Mouse (Mus musculus): Measurements from ENCODE around the gene Rcor3. TPM values are rescaled to one million over a fixed set of nuclear protein-coding genes. Genes with fewer than 3 reads are reported as not detected.

Rcor3 gene
- total and polyA plus RNA-seq, 3 experiments = 1.5 to 3.9 (median 3.1) TPM

DNA sequence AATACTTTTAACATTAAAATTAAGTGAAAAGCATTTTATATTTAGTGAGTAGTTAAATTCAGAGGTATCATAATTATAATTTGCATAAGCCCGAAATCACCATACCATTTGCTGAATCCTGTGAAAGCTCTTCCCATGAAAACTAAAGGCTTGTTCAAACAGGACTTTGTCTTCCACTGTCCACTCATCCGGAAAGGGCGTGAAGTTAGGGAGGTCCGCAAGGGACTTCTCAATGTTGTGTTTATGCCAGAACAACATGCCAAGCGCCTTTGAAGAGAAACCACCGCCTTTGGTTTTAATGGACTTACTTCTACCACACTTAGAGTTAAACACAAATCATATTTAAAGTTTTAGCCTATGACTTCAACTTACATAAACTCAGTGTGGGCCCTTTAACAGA is 12.1 kb downstream of the Rcor3 start:
- in situ Hi-C loops (cut with MboI; ENCODE audit: low pct_ligation_motif_present, low pct_unique_long_range_greater_than_20kb, low sequenced_read_pairs) (no loop called here), dilution Hi-C loops (cut with MboI; ENCODE audit: extremely low pct_ligation_motif_present, extremely low pct_unique_long_range_greater_than_20kb, low sequenced_read_pairs) (no loop called here)
- Histone ChIP-seq H3K79me2 (replicated peaks; ENCODE audit: control insufficient read depth, extremely low read depth, insufficient read depth, poor library complexity, severe bottlenecking) (no peaks in the 10 kb centered on the region; the same call in 1 of the 2 replicates), H3K4me3 (replicated peaks in 1 of 3; ENCODE audit: low read depth in 2 of 3, low read length in 2 of 3, poor library complexity in 1 of 3) (no peak overlapping the region), H3K36me3 (replicated peaks in 1 of 2; ENCODE audit: control insufficient read depth in 1 of 2, insufficient read depth in 1 of 2, low read length in 1 of 2) (peaks cover 14 to 40% of the 10 kb centered on the region in 2 experiments), H3K9ac (ENCODE audit: insufficient read depth, low read depth) (no peak overlapping the region), H3K4me2 (ENCODE audit: insufficient read depth, low read depth, poor library complexity, severe bottlenecking) (no peak overlapping the region), H3K9me3 (replicated peaks; ENCODE audit: low read length) (no peaks in the 10 kb centered on the region), H3K4me1 (ENCODE audit: control insufficient read depth in 1 of 2, insufficient read depth in 2 of 2) (no peaks in the 10 kb centered on the region), H3K27me3 (replicated peaks) (no peaks in the 10 kb centered on the region), H3K27ac (ENCODE audit: insufficient read depth, low read depth) (no peak overlapping the region)
- no peak for TF ChIP-seq USF2 (conservative IDR thresholded peaks at IDR 0.05; ENCODE audit: low read depth, low read length)
- TF ChIP-seq MYC (IDR thresholded peaks at IDR 0.05; ENCODE audit: low read depth, low read length) = no peak
- TF ChIP-seq MXI1 (IDR thresholded peaks at IDR 0.05; ENCODE audit: low read depth, low read length) = no peak
- TF ChIP-seq MAFK (IDR thresholded peaks at IDR 0.05; ENCODE audit: insufficient replicate concordance, low read length) = no peak
- no peak for TF ChIP-seq CHD1 (IDR thresholded peaks at IDR 0.05; ENCODE audit: low read depth, low read length)
- TF ChIP-seq TCF12 (IDR thresholded peaks at IDR 0.05; ENCODE audit: low read depth, low read length) = no peak
- DNase-seq (ENCODE audit: extremely low read depth) = no peak

DNA sequence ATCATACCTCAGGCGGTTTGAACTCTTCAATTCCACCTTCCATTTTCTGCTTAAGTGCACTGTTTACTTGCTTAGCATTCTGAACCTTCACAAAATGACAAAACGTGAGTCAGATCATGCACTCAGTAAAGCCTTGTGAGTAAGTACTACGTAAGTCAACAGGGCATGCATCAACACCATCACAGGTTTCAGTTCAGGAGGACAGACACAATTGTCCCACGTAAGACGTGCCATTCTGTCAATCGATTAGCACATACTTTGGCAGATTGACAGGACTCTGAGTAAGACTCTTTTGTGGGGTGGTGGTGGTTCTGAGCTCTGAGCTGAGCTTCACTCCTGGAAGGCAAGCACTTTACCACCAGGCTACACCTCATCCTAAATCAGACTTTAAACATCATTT is 21.6 kb downstream of the Rcor3 start:
- Histone ChIP-seq H3K4me3 (replicated peaks in 1 of 3; ENCODE audit: low read depth in 2 of 3, low read length in 2 of 3, poor library complexity in 1 of 3) (no peak overlapping the region), H3K9ac (ENCODE audit: insufficient read depth, low read depth) (no peak overlapping the region)
- DNase-seq (ENCODE audit: extremely low read depth) = no peak

DNA sequence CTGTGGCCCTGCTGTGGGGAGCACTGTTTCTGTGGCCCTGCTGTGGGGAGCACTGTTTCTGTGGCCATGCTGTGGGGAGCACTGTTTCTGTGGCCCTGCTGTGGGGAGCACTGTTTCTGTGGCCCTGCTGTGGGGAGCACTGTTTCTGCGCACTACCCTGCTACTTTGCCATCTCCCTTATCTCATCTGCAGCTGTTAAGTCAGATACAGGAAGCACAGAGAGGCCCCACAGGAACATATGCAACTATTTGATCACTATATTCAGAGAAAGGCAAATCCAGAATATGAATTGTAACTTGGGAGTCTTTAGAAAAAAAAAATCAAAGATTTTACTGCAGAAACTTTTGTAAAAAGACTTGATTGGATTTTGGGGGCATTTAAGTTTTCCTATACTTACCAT is 22.5 kb downstream of the Rcor3 start:
- Histone ChIP-seq H3K9me3 (replicated peaks; ENCODE audit: low read length) (no peaks in the 10 kb centered on the region), H3K4me3 (replicated peaks in 1 of 3; ENCODE audit: low read depth in 2 of 3, low read length in 2 of 3, poor library complexity in 1 of 3) (no peak overlapping the region), H3K27ac (ENCODE audit: insufficient read depth, low read depth) (no peak overlapping the region), H3K27me3 (replicated peaks) (no peaks in the 10 kb centered on the region), H3K9ac (ENCODE audit: insufficient read depth, low read depth) (no peak overlapping the region), H3K4me1 (ENCODE audit: control insufficient read depth in 1 of 2, insufficient read depth in 2 of 2) (no peaks in the 10 kb centered on the region), H3K36me3 (replicated peaks in 1 of 2; ENCODE audit: control insufficient read depth in 1 of 2, insufficient read depth in 1 of 2, low read length in 1 of 2) (peaks cover 21 to 54% of the 10 kb centered on the region in 2 experiments), H3K79me2 (replicated peaks; ENCODE audit: control insufficient read depth, extremely low read depth, insufficient read depth, poor library complexity, severe bottlenecking) (no peaks in the 10 kb centered on the region), H3K4me2 (ENCODE audit: insufficient read depth, low read depth, poor library complexity, severe bottlenecking) (no peak overlapping the region)
- no peak for DNase-seq (ENCODE audit: extremely low read depth)
- in situ Hi-C loops (cut with MboI; ENCODE audit: low pct_ligation_motif_present, low pct_unique_long_range_greater_than_20kb, low sequenced_read_pairs) = no loop called here
- dilution Hi-C loops (cut with MboI; ENCODE audit: extremely low pct_ligation_motif_present, extremely low pct_unique_long_range_greater_than_20kb, low sequenced_read_pairs) = no loop called here
- TF ChIP-seq BHLHE40 (IDR thresholded peaks at IDR 0.05; ENCODE audit: low read depth, low read length) = no peak

More for the DNA sequence above, 21.6 kb downstream of the Rcor3 start:
- in situ Hi-C loops (cut with MboI; ENCODE audit: low pct_ligation_motif_present, low pct_unique_long_range_greater_than_20kb, low sequenced_read_pairs) (no loop called here), dilution Hi-C loops (cut with MboI; ENCODE audit: extremely low pct_ligation_motif_present, extremely low pct_unique_long_range_greater_than_20kb, low sequenced_read_pairs) (no loop called here)
- no peaks in the 10 kb centered on the region for H3K9me3 ChIP-seq (replicated peaks; ENCODE audit: low read length)
- no peak overlapping the region for H3K4me2 ChIP-seq (ENCODE audit: insufficient read depth, low read depth, poor library complexity, severe bottlenecking)
- TF ChIP-seq TCF12 (IDR thresholded peaks at IDR 0.05; ENCODE audit: low read depth, low read length) = no peak
- no peak for TF ChIP-seq MAZ (IDR thresholded peaks at IDR 0.05; ENCODE audit: low read depth, low read length)
- TF ChIP-seq EP300 (IDR thresholded peaks at IDR 0.05; ENCODE audit: low read length) = no peak
- TF ChIP-seq SIN3A (IDR thresholded peaks at IDR 0.05; ENCODE audit: low read length) = no peak
- TF ChIP-seq RAD21 (IDR thresholded peaks at IDR 0.05; ENCODE audit: low read depth, low read length) = no peak
- no peak for TF ChIP-seq CHD2 (IDR thresholded peaks at IDR 0.05; ENCODE audit: low read length)
- no peak for TF ChIP-seq RCOR1 (conservative IDR thresholded peaks at IDR 0.05; ENCODE audit: low read depth, low read length)
- TF ChIP-seq IRF4 (IDR thresholded peaks at IDR 0.05; ENCODE audit: low read depth, low read length) = no peak
- no peak for TF ChIP-seq ZNF384 (IDR thresholded peaks at IDR 0.05; ENCODE audit: low read depth, low read length)
- no peak for TF ChIP-seq SMC3 (IDR thresholded peaks at IDR 0.05; ENCODE audit: low read depth, low read length)
- TF ChIP-seq GABPA (IDR thresholded peaks at IDR 0.05; ENCODE audit: insufficient replicate concordance, low read depth, low read length) = no peak
- TF ChIP-seq MEF2A (IDR thresholded peaks at IDR 0.05; ENCODE audit: borderline replicate concordance, low read depth, low read length) = no peak
- no peaks in the 10 kb centered on the region for H3K27me3 ChIP-seq (replicated peaks)
- H3K36me3 ChIP-seq (replicated peaks in 1 of 2; ENCODE audit: control insufficient read depth in 1 of 2, insufficient read depth in 1 of 2, low read length in 1 of 2) = peaks cover 24 to 58% of the 10 kb centered on the region in 2 experiments
- no peak overlapping the region for H3K27ac ChIP-seq (ENCODE audit: insufficient read depth, low read depth)
- H3K79me2 ChIP-seq (replicated peaks; ENCODE audit: control insufficient read depth, extremely low read depth, insufficient read depth, poor library complexity, severe bottlenecking) = no peaks in the 10 kb centered on the region
- no peaks in the 10 kb centered on the region for H3K4me1 ChIP-seq (ENCODE audit: control insufficient read depth in 1 of 2, insufficient read depth in 2 of 2)

Data from CH12.LX (cell line).